Mouse (Mus musculus) central nervous system, embryonic 18 days (tissue): ENCODE results near the gene Ascl1. TPM values are rescaled to one million over a fixed set of nuclear protein-coding genes. Genes with fewer than 3 reads are reported as not detected.

ENCODE experiments used
- polyA plus RNA-seq: library from polyadenylated mRNA; depleted of rRNA; stranded (reverse); fragments of >200 nt; gene quantifications from 2 replicates; pipeline ENCODE4 v1.2.3, GENCODE M21; 2012; rRNA removed

Ascl1 gene
- polyA plus RNA-seq: 15.4 and 16.0 TPM in 2 replicates

GRCm38 (mm10) chr10:87493576-87493975 lies at the start of gene Ascl1:
Ascl1 (minus strand) TSS chr10:87493660.

GRCm38 (mm10) chr10:87521646-87522045 lies 28.2 kb upstream of the Ascl1 start, which contains the start of gene Pah:
Pah (plus strand) TSS chr10:87521795.

Other genes with a start within 250 kb of the Ascl1 start
- 0.08 TPM in 1 of 2 replicates, not detected in the other for gene Pah, start 28.1 kb upstream of the Ascl1 start, polyA plus RNA-seq